Mouse (Mus musculus) stomach, postnatal 0 days (tissue): ENCODE measurements around the gene Cryge.

ENCODE experiments used
- CTCF ChIP-seq: IDR thresholded peaks from 2 replicates; pipeline ENCODE4 v1.5.1; 2016; ENCODE audit warnings: antibody characterized with exemption, low read depth, mild to moderate bottlenecking, moderate library complexity
- EP300 ChIP-seq: optimal IDR thresholded peaks from 2 replicates; pipeline ENCODE3; 2016; ENCODE audit warnings: antibody characterized with exemption

- TF ChIP-seq CTCF (no peak), EP300 (no peak)
Observed at GRCm38 (mm10) chr1:65063352-65063751, 12.4 kb upstream of the Cryge start, which contains the start of gene Crygd.
